Comparison of ENCODE assay signal across 19 mouse cellular contexts in genomic region chr8:10996247-10996646, GRCm38 (mm10). TPM values are rescaled to one million over a fixed set of nuclear protein-coding genes. Genes with fewer than 3 reads are reported as not detected.
DNase-seq lines count a peak whose midpoint lies in the region; ATAC-seq and TF ChIP-seq lines count a peak whose summit lies in the region.
"Had no signal": no experiment of that assay in that cellular context is flagged by ENCODE, and none has a peak within 500 bp of the region (broad histone marks: within the 10 kb centered on the region; RNA-seq: fewer than 3 reads in every experiment).

No protein-coding gene starts in this region.

- H3K4me3 ChIP-seq in heart, embryonic 10.5 days: no peak overlapping the region
- H3K4me3 ChIP-seq in lung, embryonic 14.5 days (ENCODE audit: low read depth, low read length): no peak overlapping the region
- H3K4me3 ChIP-seq in forebrain, embryonic 11.5 days (ENCODE audit: low read depth, low read length): no peak overlapping the region
- H3K4me3 ChIP-seq: embryonic facial prominence, embryonic 13.5 days; forebrain, embryonic 10.5 days; hindbrain, embryonic 10.5 days; layer of hippocampus, adult 2 months; midbrain, embryonic 10.5 days had no signal

- WGBS in heart, embryonic 10.5 days: 69% methylated on average over 1 of the region's 2 CpGs
- WGBS in lung, embryonic 14.5 days: 59% methylated on average over 2 of the region's 2 CpGs
- 94% methylated on average over 2 of the region's 2 CpGs for WGBS in forebrain, embryonic 11.5 days

- no peaks in the 10 kb centered on the region for H3K27me3 ChIP-seq in heart, embryonic 10.5 days (ENCODE audit: insufficient read depth, poor library complexity, severe bottlenecking)
- no peaks in the 10 kb centered on the region for H3K27me3 ChIP-seq in lung, embryonic 14.5 days (ENCODE audit: insufficient read depth, low read length)
- H3K27me3 ChIP-seq in forebrain, embryonic 11.5 days (ENCODE audit: control insufficient read depth, insufficient read depth, low read length): no peaks in the 10 kb centered on the region
- H3K27me3 ChIP-seq: CH12.LX; embryonic facial prominence, embryonic 13.5 days had no signal

- peaks cover 76% of the 10 kb centered on the region for H3K4me1 ChIP-seq in heart, embryonic 10.5 days
- peaks cover 27% of the 10 kb centered on the region for H3K4me1 ChIP-seq in lung, embryonic 14.5 days (ENCODE audit: insufficient read depth)
- peaks cover 26% of the 10 kb centered on the region for H3K4me1 ChIP-seq in forebrain, embryonic 11.5 days (replicated peaks; ENCODE audit: control insufficient read depth, insufficient read depth, low read length)

- H3K27ac ChIP-seq in heart, embryonic 10.5 days: peak overlapping the region; percentile 72
- peak overlapping the region; percentile 42; the same call in 1 of the 2 replicates for H3K27ac ChIP-seq in lung, embryonic 14.5 days (ENCODE audit: low read depth)
- H3K27ac ChIP-seq in forebrain, embryonic 11.5 days (ENCODE audit: low read depth, low read length): no peak overlapping the region
- H3K27ac ChIP-seq: embryonic facial prominence, embryonic 13.5 days; hindbrain, embryonic 10.5 days; layer of hippocampus, adult 2 months; midbrain, embryonic 10.5 days had no signal

- no peak overlapping the region for H3K4me2 ChIP-seq in lung, embryonic 14.5 days
- no peak overlapping the region for H3K4me2 ChIP-seq in forebrain, embryonic 11.5 days (ENCODE audit: low read depth, low read length, severe bottlenecking)
- H3K4me2 ChIP-seq: embryonic facial prominence, embryonic 13.5 days had no signal

- ATAC-seq in lung, embryonic 14.5 days (ENCODE audit: insufficient read depth): no peak
- peak; percentile 61 for ATAC-seq in megakaryocyte progenitor cell, adult 5-6 weeks (replicated peaks; ENCODE audit: poor library complexity)
- ATAC-seq in forebrain, embryonic 11.5 days (replicated peaks; ENCODE audit: low FRiP score): no peak

- peaks cover 41% of the 10 kb centered on the region for H3K36me3 ChIP-seq in heart, embryonic 10.5 days
- H3K36me3 ChIP-seq in lung, embryonic 14.5 days (ENCODE audit: insufficient read depth): peaks cover 17% of the 10 kb centered on the region
- H3K36me3 ChIP-seq in forebrain, embryonic 11.5 days (ENCODE audit: control insufficient read depth, insufficient read depth, low read length): no peaks in the 10 kb centered on the region; the same call in 1 of the 2 replicates

- no peak for TF ChIP-seq CTCF in lung, embryonic 14.5 days (IDR thresholded peaks at IDR 0.05; ENCODE audit: low read depth)

- no peak overlapping the region for H3K9ac ChIP-seq in lung, embryonic 14.5 days
- no peak overlapping the region for H3K9ac ChIP-seq in forebrain, embryonic 11.5 days (ENCODE audit: low read length)
- H3K9ac ChIP-seq: embryonic facial prominence, embryonic 13.5 days had no signal

- H3K9me3 ChIP-seq in heart, embryonic 10.5 days: no peaks in the 10 kb centered on the region
- H3K9me3 ChIP-seq in lung, embryonic 14.5 days (ENCODE audit: low read depth, low read length): no peaks in the 10 kb centered on the region
- H3K9me3 ChIP-seq in forebrain, embryonic 11.5 days (ENCODE audit: control insufficient read depth, low read length): no peaks in the 10 kb centered on the region

- peak; percentile 81 for DNase-seq in heart, embryonic 10.5 days (ENCODE audit: low spot score)
- no peak for DNase-seq in heart, adult 18-20 months
- DNase-seq in lung, embryonic 14.5 days: no peak
- DNase-seq in lung, postnatal 4 days: no peak
- peak; percentile 71 for DNase-seq in liver
- no peak for DNase-seq in frontal cortex, postnatal 10 days (ENCODE audit: low spot score in 2 of 2)
- no peak for DNase-seq in forebrain, embryonic 11.5 days (ENCODE audit: low spot score)
- DNase-seq: adrenal gland, postnatal 10 days; cerebellum, adult 18-20 months; gastrocnemius, postnatal 25 days; kidney, adult 18-20 months; thymus, postnatal 4 days had no signal

RNA-seq across cellular contexts. Expression of gene Irs2, which starts 12.0 kb away (rescaled TPM):
- 4.5 and 6.2 TPM in 2 replicates for polyA plus RNA-seq in heart, embryonic 10.5 days (2016; fragmentation: Nextera tagmentation; extraction: Ambion mirVana)
- 10 to 100 TPM; 17.8 to 18.5 TPM for total RNA-seq in heart, adult 18-20 months (2021)
- 5.7 TPM in 2 replicates for polyA plus RNA-seq in lung, embryonic 14.5 days (2014; fragmentation: Nextera tagmentation; extraction: Ambion mirVana)
- 4.6 and 6.0 TPM in 2 replicates for total RNA-seq in megakaryocyte progenitor cell, adult 5-6 weeks (2015)
- 2.7 and 4.9 TPM in 2 replicates for total RNA-seq in megakaryocyte progenitor cell, adult 5-6 weeks (2017)
- 6.6 and 7.7 TPM in 2 replicates for polyA plus RNA-seq in forebrain, embryonic 11.5 days (2014; fragmentation: Nextera tagmentation; extraction: Ambion mirVana)

Comparison
In these comparisons a context has a peak if more than half of its experiments do, and no peak if none do; other contexts are left out.
1. DNase-seq: peak in heart, embryonic 10.5 days (single experiment) and liver (single experiment); none in heart, adult 18-20 months (0 of 2), lung, embryonic 14.5 days (single experiment), lung, postnatal 4 days (0 of 2), frontal cortex, postnatal 10 days (0 of 2) and forebrain, embryonic 11.5 days (single experiment).